Mouse (Mus musculus): ENCODE results near the gene Sp9.

The Sp9 gene

GRCm38 (mm10) chr2:73271459-73272161 is at the start of gene Sp9:
Gene Sp9, plus strand, starts transcription at chr2:73271925.
- DNase-seq (ENCODE audit: low read depth, low spot score) = peak; percentile 84

GRCm38 (mm10) chr2:73231081-73231480 is 40.6 kb upstream of the Sp9 start:
- no peak for DNase-seq (ENCODE audit: low read depth, low spot score)

DNA sequence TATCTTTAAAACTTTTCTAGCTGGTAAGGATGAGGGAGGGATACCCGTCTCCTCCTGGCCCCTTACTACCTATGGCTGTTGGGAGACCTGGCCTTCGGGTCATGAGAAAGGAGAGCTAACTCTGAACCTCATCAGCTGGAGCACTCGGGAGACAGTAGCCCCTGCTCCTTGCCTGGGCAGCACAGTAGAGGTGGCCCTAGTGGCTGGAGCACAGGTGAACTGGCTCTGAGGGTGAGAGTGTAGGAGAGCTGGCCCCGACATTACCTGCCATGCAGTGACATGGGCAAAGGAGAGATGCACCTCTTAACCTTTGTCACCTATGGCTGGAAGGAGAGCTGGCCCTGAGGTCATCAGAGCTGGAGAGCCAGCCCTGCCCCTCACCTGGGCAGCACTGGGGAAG is 30.4 kb upstream of the Sp9 start:
- DNase-seq (ENCODE audit: low read depth, low spot score) = no peak

DNA sequence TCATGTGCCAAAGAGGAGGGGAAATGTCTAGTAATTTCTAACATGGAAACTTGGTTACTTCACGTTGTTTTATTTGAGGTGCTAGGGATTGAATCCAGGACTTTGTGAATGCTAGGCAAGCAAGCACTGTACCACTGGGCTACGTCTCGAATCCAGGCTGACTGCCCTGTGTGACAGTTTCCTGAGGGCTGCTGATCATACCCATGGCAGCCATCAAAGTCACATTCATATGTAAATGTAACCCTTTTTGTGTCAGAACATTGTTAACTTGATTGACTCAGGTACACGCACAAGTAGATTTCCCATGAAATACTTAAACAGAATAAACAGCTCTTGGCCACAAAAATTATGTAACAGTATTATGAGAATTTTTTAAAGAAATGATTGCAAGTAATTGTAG is 23.0 kb upstream of the Sp9 start:
- DNase-seq (ENCODE audit: low read depth, low spot score) = peak; percentile 66

GRCm38 (mm10) chr2:73263172-73263765 is 8.5 kb upstream of the Sp9 start:
- DNase-seq (ENCODE audit: low read depth, low spot score) = peak; percentile 70

DNA sequence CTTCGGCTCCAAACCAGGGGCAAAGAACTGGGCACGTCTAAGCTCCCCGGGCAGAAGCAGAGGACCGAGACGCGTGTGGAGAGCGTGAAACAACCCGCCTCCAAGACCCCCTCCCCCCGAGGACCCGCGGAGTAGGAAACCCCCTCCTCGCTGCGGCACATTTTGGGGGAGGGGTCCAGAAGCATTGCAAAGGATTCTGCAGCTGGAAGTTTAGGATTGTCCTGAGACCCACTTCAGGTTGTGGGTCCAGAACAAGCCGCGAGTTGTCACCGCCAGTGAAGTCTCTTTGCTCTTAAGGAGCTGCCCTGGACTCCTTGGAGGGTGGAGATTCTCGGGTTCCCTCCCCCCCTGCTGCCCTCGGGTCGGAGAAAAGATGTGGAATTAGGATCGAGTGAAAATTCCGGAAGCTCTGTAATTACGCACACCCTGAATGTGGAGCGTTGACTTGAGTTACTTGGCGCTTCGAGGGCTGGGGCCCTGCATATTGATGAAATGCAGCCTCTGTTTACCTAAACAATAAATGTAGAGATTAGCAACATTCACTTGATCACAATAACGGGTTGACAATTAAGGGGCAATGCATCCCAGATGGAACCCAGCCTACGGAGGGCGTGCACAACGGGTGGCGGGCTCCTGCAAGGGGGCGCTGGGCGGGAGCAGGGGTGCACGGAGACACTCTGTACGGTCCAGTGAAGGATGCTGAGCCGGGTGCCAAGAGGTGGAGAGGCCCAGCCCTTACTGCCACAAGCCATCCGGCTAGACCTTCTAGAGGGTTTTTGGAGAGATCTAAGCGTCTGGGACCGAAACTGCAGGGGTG is 7.7 kb upstream of the Sp9 start:
- DNase-seq (ENCODE audit: low read depth, low spot score) = peak; percentile 77

GRCm38 (mm10) chr2:73264611-73265195 is 7.0 kb upstream of the Sp9 start:
- DNase-seq (ENCODE audit: low read depth, low spot score) = peak; percentile 49

DNA sequence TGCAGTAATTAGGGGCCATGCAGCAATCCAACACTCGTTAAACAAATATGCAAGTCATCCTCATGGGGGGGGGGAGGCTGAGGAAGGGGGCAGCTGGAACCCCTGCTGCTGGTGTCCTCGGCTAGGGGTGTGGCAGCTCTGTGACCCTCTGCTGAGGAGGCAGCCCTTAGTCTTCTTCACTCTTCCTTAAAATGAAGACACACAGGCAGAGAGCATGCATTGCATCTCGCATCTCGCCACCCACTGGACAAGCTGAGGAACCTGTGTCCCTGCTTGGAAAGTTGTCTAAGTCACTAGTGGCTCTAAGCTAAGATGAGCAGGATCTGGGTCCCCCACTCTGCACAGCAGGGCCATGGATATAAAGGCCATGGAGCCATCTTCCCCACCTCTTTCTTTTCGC is 5.7 kb upstream of the Sp9 start:
- DNase-seq (ENCODE audit: low read depth, low spot score) = no peak

DNA sequence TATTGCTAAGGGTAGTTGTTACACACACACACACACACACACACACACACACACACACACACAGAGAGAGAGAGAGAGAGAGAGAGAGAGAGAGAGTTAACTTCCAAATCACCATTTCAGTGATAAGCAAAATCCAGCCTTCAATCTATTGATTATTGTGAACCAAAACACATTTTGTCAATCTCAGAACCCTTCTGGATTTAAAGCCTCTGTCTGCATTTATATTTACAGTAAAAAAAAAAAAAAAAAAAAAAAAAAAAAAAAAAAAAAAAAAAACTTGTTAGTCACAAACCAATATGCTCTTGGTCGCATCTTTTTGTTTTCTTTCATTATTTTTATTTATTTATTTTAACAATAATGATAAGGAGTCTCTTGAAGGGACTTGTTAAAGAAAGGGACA is 5.1 kb upstream of the Sp9 start:
- DNase-seq (ENCODE audit: low read depth, low spot score) = no peak

DNA sequence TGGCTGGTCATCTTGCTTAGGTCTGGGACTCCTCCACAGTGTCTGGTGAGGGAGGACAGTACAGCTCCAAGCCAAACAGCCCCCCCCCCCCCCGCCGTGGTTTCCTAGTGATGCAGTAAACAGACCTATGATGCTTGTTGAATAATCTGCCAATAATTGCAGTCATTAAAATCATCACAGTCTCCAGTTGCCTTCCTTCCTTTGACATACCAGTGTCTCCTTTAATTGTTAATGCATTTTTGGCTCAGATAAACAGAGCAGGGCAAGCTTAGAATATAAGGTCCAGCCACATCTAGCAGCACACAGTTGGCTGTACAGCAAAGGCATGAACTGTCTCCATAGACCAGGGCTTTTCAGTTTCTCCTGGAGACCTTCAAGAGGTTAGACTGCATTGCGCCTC is 4.5 kb upstream of the Sp9 start:
- no peak for DNase-seq (ENCODE audit: low read depth, low spot score)

DNA sequence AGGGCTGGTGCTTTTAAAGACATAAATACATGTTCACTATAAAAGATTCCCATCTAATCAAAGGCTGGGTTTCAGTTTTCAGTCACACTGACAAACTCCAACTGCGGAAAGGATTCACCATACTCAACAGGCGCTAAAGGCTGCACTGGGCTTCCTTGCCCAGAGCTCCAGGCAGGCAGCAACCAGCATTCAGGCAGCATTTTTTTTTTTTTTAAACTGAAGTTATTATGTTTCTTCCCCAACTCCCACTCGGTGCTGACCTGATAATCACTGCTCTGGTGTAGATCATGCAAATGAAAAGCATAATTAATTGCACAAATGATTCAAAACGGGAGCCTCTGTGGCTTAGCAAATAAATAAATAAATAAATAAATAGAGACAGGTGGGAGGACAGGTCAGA is 3.9 kb upstream of the Sp9 start:
- DNase-seq (ENCODE audit: low read depth, low spot score) = no peak

- DNase-seq (ENCODE audit: low read depth, low spot score) = no peak
Measured at GRCm38 (mm10) chr2:73268281-73268680, 3.4 kb upstream of the Sp9 start.

DNA sequence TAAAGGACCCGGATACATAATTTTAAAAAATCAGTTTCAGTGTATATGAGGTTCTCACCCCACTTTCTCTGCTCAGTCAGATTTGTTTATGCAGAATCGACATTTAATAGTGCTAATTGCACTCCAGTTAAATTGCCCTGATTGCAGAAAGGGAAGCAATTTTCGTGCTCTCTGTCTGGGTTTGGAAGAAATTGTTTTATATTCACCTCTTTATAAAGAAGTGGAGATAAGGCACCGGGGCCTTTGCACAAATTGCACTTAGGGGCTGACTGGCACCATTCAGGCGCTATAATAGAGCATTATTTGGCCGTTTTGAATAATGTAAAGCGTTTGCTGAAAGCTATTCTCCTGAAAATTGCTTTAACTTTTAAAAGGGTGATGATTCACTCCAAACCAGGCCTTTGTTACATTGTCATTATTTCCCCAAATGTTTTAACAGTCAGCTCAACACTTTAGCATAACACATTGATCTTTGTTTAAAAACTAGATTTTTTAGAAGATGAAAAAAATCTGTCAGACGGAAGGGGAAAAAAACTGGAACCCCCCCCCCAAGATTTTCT is 2.8 kb upstream of the Sp9 start:
- DNase-seq (ENCODE audit: low read depth, low spot score) = no peak

DNA sequence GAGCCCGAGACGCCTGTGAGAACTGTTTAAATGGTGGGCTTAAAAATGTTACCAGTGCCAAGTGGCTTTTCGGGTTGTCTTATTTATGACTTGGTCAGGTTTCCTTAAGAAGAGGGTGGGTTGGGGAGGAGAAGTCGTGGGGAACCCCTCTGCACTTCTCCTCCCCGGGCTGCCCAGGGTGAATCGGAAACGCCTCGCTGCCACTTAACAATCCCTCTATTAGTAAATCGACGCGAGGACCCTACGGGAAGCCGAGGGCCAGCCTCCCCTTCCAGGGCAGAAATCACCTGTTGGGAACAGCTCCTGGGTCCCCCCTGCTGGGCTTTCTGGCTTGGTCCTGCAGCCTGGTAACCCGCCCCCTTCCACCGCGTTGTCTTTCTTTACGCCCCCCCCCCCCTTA is 2.1 kb upstream of the Sp9 start:
- no peak for DNase-seq (ENCODE audit: low read depth, low spot score)

- no peak for DNase-seq (ENCODE audit: low read depth, low spot score)
Measured at GRCm38 (mm10) chr2:73270071-73270592, 1.6 kb upstream of the Sp9 start.

DNA sequence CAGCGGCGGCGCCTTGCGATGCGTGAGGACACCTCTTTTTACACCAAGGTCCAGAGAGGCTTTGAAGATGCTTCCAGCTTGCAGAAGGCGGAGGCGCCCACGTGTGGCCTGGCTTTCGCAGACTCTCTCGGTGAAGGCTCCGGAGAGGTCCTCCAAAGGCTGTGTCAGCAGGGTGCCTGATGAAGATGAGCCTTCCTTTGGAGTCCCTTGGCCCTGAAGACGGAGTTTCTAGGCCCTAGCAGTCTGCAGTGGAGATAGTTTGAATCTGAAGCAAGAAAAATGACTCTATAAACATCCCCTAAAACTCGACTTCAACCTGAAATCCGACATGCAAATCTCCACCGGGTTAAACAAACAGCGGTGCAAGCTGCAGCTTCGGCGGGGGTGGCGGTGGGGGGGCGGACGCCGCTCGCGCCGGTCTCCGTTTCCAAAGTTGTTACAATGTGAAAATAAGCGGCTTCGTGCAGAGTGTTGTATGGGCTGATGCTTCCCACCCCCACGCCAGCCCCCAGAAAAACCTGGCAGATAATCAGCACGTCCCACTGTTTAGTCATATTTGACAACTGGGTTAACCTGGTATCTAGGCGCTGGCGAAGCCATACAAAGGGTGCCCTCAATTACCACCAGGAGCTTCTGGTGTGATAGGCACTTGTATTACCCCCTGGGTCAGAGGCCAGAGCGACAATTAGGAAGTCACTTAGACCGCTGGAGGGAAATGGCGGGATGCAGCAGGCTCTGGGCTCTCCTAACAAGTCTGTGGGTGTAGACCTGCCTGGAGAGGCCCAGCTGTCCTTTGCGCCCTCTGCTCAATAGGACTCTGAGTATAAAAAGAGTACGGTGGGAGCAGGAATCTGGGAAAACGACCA is 899 bp upstream of the Sp9 start:
- peak; percentile 45 for DNase-seq (ENCODE audit: low read depth, low spot score)

DNA sequence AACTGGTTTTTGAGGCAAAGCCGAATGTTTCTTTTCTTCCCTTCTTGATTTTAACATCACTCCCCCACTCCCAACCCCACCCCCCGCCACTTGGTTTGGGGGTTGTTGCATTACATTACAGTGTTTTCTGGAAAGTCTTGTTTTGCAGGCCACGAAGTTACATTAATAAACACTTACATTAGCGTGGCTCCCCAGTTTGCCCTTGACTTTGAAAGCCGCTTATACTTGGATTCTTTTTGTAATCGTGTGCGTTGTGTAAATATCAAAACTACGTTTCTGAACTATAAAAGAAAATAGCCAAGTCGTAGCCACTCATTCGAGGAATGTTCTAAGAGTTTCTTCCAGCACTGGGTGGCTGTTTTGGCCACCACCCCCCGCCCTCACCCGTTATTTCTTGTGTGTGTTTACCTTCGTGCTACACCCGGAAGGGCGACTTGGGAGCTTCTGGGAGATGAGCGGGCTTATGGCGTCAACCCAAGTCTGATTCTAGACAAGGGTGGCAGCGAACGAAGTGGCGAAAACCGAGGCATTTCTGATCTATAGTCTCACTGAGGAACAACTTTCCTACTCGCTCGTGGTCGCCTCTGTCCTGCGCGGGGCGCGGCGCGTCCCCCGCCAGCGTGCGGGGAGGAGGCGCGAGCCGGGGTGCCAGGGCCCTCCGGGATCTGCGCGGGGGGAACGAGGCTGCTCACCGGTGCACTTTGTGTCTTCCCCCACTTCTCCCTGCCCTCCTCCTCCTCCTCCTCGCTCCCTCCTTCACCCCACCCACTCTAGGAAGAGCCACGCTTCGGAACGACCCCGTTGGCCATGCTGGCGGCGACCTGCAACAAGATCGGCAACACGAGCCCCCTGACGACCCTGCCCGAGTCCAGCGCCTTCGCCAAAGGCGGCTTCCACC is 875 bp downstream of the Sp9 start:
- DNase-seq (ENCODE audit: low read depth, low spot score) = no peak

DNA sequence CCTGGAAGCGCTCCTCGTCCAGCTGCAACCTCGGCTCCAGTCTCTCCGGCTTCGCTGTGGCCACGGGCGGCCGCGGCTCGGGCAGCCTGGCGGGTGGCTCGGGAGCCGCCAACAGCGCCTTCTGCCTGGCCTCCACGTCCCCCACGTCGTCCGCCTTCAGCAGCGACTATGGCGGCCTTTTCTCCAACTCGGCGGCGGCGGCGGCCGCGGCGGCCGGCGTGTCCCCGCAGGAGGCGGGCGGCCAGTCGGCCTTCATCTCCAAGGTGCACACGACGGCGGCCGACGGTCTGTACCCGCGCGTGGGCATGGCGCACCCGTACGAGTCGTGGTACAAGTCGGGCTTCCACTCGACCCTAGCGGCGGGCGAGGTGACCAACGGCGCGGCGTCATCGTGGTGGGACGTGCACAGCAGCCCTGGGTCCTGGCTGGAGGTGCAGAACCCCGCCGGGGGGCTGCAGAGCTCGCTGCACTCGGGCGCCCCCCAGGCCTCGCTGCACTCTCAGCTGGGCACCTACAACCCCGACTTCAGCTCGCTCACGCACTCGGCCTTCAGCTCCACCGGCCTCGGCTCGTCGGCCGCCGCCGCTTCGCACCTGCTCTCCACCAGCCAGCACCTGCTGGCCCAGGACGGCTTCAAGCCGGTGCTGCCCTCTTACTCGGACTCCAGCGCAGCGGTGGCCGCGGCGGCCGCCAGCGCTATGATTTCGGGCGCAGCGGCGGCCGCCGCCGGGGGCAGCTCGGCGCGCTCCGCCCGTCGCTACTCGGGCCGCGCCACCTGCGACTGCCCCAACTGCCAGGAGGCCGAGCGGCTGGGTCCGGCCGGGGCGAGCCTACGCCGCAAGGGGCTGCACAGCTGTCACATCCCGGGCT is 1.8 kb downstream of the Sp9 start:
- DNase-seq (ENCODE audit: low read depth, low spot score) = peak; percentile 40
